Mouse (Mus musculus) heart, postnatal 36 days (tissue): ENCODE data around the gene Ptgs1. TPM values are rescaled to one million over a fixed set of nuclear protein-coding genes. Genes with fewer than 3 reads are reported as not detected.

ENCODE experiments used
- total RNA-seq, 2 experiments: library from RNA; stranded (reverse); gene quantifications; 2 replicates each; pipeline ENCODE4 v1.2.3; 2021

Gene Ptgs1
- total RNA-seq, 2 experiments from 2014 or later, result 18.9 to 20.8 TPM

Other genes starting within 250 kb of the Ptgs1 start
- gene Ndufa8, start 181.0 kb upstream of the Ptgs1 start, total RNA-seq, result 100 to 1,000 TPM; 662 to 685 TPM
- not detected for gene Morn5, start 181.0 kb upstream of the Ptgs1 start, total RNA-seq
- gene Lhx6, start 125.0 kb upstream of the Ptgs1 start, total RNA-seq, result 1 to 10 TPM; 5.5 to 9.0 TPM
- 10 to 100 TPM; 43.4 to 43.7 TPM for gene Mrrf, start 94.0 kb upstream of the Ptgs1 start, total RNA-seq
- 10 to 100 TPM; 32.7 to 38.0 TPM for gene Rbm18, start 93.7 kb upstream of the Ptgs1 start, total RNA-seq
- not detected for gene Olfr338, start 143.1 kb downstream of the Ptgs1 start, total RNA-seq
- not detected for gene Olfr339, start 188.5 kb downstream of the Ptgs1 start, total RNA-seq
- not detected for gene Olfr340, start 222.2 kb downstream of the Ptgs1 start, total RNA-seq